Mouse (Mus musculus): ENCODE measurements around the gene Klhl8.
A peak's percentile ranks its signal among the peaks of the same experiment; 100 is the strongest.

Klhl8 gene

GRCm38 (mm10) chr5:103845418-103846153, 65.5 kb downstream of the Klhl8 start:
- peak; percentile 64 for DNase-seq

GRCm38 (mm10) chr5:103843938-103844337, 67.1 kb downstream of the Klhl8 start:
- peak; percentile 62 for DNase-seq

GRCm38 (mm10) chr5:103839265-103839626, 71.8 kb downstream of the Klhl8 start:
- no peak for DNase-seq

GRCm38 (mm10) chr5:103838550-103839264, 72.4 kb downstream of the Klhl8 start:
- DNase-seq = no peak

GRCm38 (mm10) chr5:103836148-103836784, 74.8 kb downstream of the Klhl8 start:
- DNase-seq = no peak

- no peak for DNase-seq
These were observed 75.5 kb downstream of the Klhl8 start for GRCm38 (mm10) chr5:103835471-103836147.

GRCm38 (mm10) chr5:103830886-103831285, 80.2 kb downstream of the Klhl8 start:
- no peak for DNase-seq

- no peak for DNase-seq
These were observed 81.9 kb downstream of the Klhl8 start for GRCm38 (mm10) chr5:103829158-103829557.

GRCm38 (mm10) chr5:103828729-103829128, 82.3 kb downstream of the Klhl8 start:
- no peak for DNase-seq

- DNase-seq = no peak
These were observed 82.8 kb downstream of the Klhl8 start for GRCm38 (mm10) chr5:103828304-103828703.

- no peak for DNase-seq
These were observed 88.1 kb downstream of the Klhl8 start for GRCm38 (mm10) chr5:103822949-103823348.

GRCm38 (mm10) chr5:103821500-103822298, 89.4 kb downstream of the Klhl8 start:
- DNase-seq = no peak

- no peak for DNase-seq
These were observed 90.0 kb downstream of the Klhl8 start for GRCm38 (mm10) chr5:103821062-103821461.

- DNase-seq = no peak
These were observed 91.4 kb downstream of the Klhl8 start for GRCm38 (mm10) chr5:103819674-103820073.

GRCm38 (mm10) chr5:103818602-103819001, 92.5 kb downstream of the Klhl8 start:
- no peak for DNase-seq

- peak; percentile 79 for DNase-seq
These were observed 93.3 kb downstream of the Klhl8 start for GRCm38 (mm10) chr5:103817754-103818153.

GRCm38 (mm10) chr5:103816718-103817117, 94.3 kb downstream of the Klhl8 start:
- no peak for DNase-seq

- DNase-seq = no peak
These were observed 95.8 kb downstream of the Klhl8 start for GRCm38 (mm10) chr5:103815249-103815617.

- peak; percentile 32 for DNase-seq
These were observed 96.4 kb downstream of the Klhl8 start for GRCm38 (mm10) chr5:103814551-103815248.

- no peak for DNase-seq
These were observed 97.0 kb downstream of the Klhl8 start for GRCm38 (mm10) chr5:103813997-103814542.

- DNase-seq = no peak
These were observed 97.8 kb downstream of the Klhl8 start for GRCm38 (mm10) chr5:103813291-103813690.

All from embryo, embryonic 11 days (tissue).